Mouse (Mus musculus) left cerebral cortex, adult 8-10 months (tissue): ENCODE measurements at regions not wholly inside any gene's neighbourhood (a gene's known extent, or its start where the extent isn't known, plus 50 kb on each side); places are given as distances from the start of the nearest gene placed in this dataset.

ENCODE experiments used
- DNase-seq, 2 experiments: peaks; one replicate each; pipeline ENCODE4 v3.0.0; 2022; ENCODE audit warnings: low spot score in 2 of 2
- microRNA-seq, 2 experiments: library from miRNA; unstranded; fragments of <30 nt; microRNA quantifications; one replicate each; pipeline ENCODE4 v1.2.0; 2022

GRCm38 (mm10) chr1:190230866-190231265 is 60.4 kb upstream of the Prox1 start:
- DNase-seq: no peak

GRCm38 (mm10) chr1:190220417-190220816 is 49.9 kb upstream of the Prox1 start:
- no peak for DNase-seq

Small RNA genes lying in the stretch of these regions (microRNA-seq; reads per million reads assigned to microRNA genes)
- gene Gm47294: 0 to 0.21 reads per million in 2 experiments
